Mouse (Mus musculus): Measurements from ENCODE around the gene Cnpy1.
A peak's percentile ranks its signal among the peaks of the same experiment; 100 is the strongest.

Cnpy1 gene

GRCm38 (mm10) chr5:28245574-28245973, at the start of gene Cnpy1:
Gene Cnpy1 (minus strand): TSS chr5:28245806.
- no peak for DNase-seq (ENCODE audit: inconsistent ontology term)

GRCm38 (mm10) chr5:28293990-28294389, 48.4 kb upstream of the Cnpy1 start:
- peak; percentile 36 for DNase-seq (ENCODE audit: inconsistent ontology term)

GRCm38 (mm10) chr5:28292281-28292680, 46.7 kb upstream of the Cnpy1 start:
- no peak for DNase-seq (ENCODE audit: inconsistent ontology term)

- DNase-seq (ENCODE audit: inconsistent ontology term): no peak
Observed at GRCm38 (mm10) chr5:28291118-28291850, 45.7 kb upstream of the Cnpy1 start.

GRCm38 (mm10) chr5:28290630-28291029, 45.0 kb upstream of the Cnpy1 start:
- no peak for DNase-seq (ENCODE audit: inconsistent ontology term)

GRCm38 (mm10) chr5:28289111-28289510, 43.5 kb upstream of the Cnpy1 start:
- no peak for DNase-seq (ENCODE audit: inconsistent ontology term)

GRCm38 (mm10) chr5:28277279-28277678, 31.7 kb upstream of the Cnpy1 start:
- no peak for DNase-seq (ENCODE audit: inconsistent ontology term)

GRCm38 (mm10) chr5:28272836-28273235, 27.2 kb upstream of the Cnpy1 start:
- peak; percentile 6 for DNase-seq (ENCODE audit: inconsistent ontology term)

GRCm38 (mm10) chr5:28269469-28269991, 23.9 kb upstream of the Cnpy1 start:
- no peak for DNase-seq (ENCODE audit: inconsistent ontology term)

- DNase-seq (ENCODE audit: inconsistent ontology term): no peak
Observed at GRCm38 (mm10) chr5:28267576-28267975, 22.0 kb upstream of the Cnpy1 start.

GRCm38 (mm10) chr5:28265653-28266052, 20.0 kb upstream of the Cnpy1 start:
- no peak for DNase-seq (ENCODE audit: inconsistent ontology term)

- no peak for DNase-seq (ENCODE audit: inconsistent ontology term)
Observed at GRCm38 (mm10) chr5:28263852-28264251, 18.2 kb upstream of the Cnpy1 start.

- no peak for DNase-seq (ENCODE audit: inconsistent ontology term)
Observed at GRCm38 (mm10) chr5:28262070-28262469, 16.5 kb upstream of the Cnpy1 start.

GRCm38 (mm10) chr5:28259939-28260338, 14.3 kb upstream of the Cnpy1 start:
- no peak for DNase-seq (ENCODE audit: inconsistent ontology term)

- DNase-seq (ENCODE audit: inconsistent ontology term): no peak
Observed at GRCm38 (mm10) chr5:28259385-28259784, 13.8 kb upstream of the Cnpy1 start.

GRCm38 (mm10) chr5:28257816-28258215, 12.2 kb upstream of the Cnpy1 start:
- no peak for DNase-seq (ENCODE audit: inconsistent ontology term)

- DNase-seq (ENCODE audit: inconsistent ontology term): no peak
Observed at GRCm38 (mm10) chr5:28252999-28253398, 7.4 kb upstream of the Cnpy1 start.

GRCm38 (mm10) chr5:28252260-28252659, 6.7 kb upstream of the Cnpy1 start:
- no peak for DNase-seq (ENCODE audit: inconsistent ontology term)

GRCm38 (mm10) chr5:28251211-28251764, 5.7 kb upstream of the Cnpy1 start:
- DNase-seq (ENCODE audit: inconsistent ontology term): no peak

- no peak for DNase-seq (ENCODE audit: inconsistent ontology term)
Observed at GRCm38 (mm10) chr5:28250479-28250878, 4.9 kb upstream of the Cnpy1 start.

GRCm38 (mm10) chr5:28245121-28245520, 485 bp downstream of the Cnpy1 start:
- DNase-seq (ENCODE audit: inconsistent ontology term): no peak

GRCm38 (mm10) chr5:28243501-28244177, 2.0 kb downstream of the Cnpy1 start:
- DNase-seq (ENCODE audit: inconsistent ontology term): peak; percentile 12

- DNase-seq (ENCODE audit: inconsistent ontology term): no peak
Observed at GRCm38 (mm10) chr5:28241423-28241822, 4.2 kb downstream of the Cnpy1 start.

Measured in Muller cell, postnatal 12 days (primary cell).